Mouse (Mus musculus) CH12.LX (cell line): ENCODE measurements at regions not wholly inside any gene's neighbourhood (a gene's known extent, or its start where the extent isn't known, plus 50 kb on each side); places are given as distances from the start of the nearest gene placed in this dataset.

Source experiments
- CHD2 ChIP-seq: IDR thresholded peaks from 2 replicates; pipeline ENCODE4 v1.6.1; 2011; ENCODE audit warnings: low read length, improper control_type of control experiment
- CTCF ChIP-seq, 2 experiments: IDR thresholded peaks in 1 of 2; conservative IDR thresholded peaks in 1 of 2; 2 replicates each; pipeline ENCODE4 v1.5.1; 2011 to 2012; ENCODE audit warnings: low read depth in 2 of 2, low read length in 2 of 2, improper control_type of control experiment in 1 of 2, inconsistent platforms in 1 of 2, mild to moderate bottlenecking in 1 of 2, moderate library complexity in 1 of 2
- E2F4 ChIP-seq: IDR thresholded peaks from 2 replicates; pipeline ENCODE4 v1.6.1; 2011; ENCODE audit warnings: low read depth, low read length, improper control_type of control experiment; ENCODE audit not compliant: insufficient replicate concordance
- MAFK ChIP-seq: IDR thresholded peaks from 2 replicates; pipeline ENCODE4 v1.6.1; 2011; ENCODE audit warnings: low read length, improper control_type of control experiment; ENCODE audit not compliant: insufficient replicate concordance
- NRF1 ChIP-seq: IDR thresholded peaks from 2 replicates; pipeline ENCODE4 v1.6.1; 2014; ENCODE audit warnings: low read depth, mild to moderate bottlenecking, inconsistent platforms, low read length, improper control_type of control experiment, moderate library complexity
- POLR2A ChIP-seq: IDR thresholded peaks from 2 replicates; pipeline ENCODE4 v1.6.1; 2011; ENCODE audit warnings: low read depth, mild to moderate bottlenecking, improper control_type of control experiment, low read length
- SMC3 ChIP-seq: IDR thresholded peaks from 2 replicates; pipeline ENCODE4 v1.6.1; 2011; ENCODE audit warnings: low read depth, low read length, improper control_type of control experiment
- ZNF384 ChIP-seq: IDR thresholded peaks from 2 replicates; pipeline ENCODE4 v1.6.1; 2012; ENCODE audit warnings: low read depth, low read length, improper control_type of control experiment, inconsistent platforms

DNA sequence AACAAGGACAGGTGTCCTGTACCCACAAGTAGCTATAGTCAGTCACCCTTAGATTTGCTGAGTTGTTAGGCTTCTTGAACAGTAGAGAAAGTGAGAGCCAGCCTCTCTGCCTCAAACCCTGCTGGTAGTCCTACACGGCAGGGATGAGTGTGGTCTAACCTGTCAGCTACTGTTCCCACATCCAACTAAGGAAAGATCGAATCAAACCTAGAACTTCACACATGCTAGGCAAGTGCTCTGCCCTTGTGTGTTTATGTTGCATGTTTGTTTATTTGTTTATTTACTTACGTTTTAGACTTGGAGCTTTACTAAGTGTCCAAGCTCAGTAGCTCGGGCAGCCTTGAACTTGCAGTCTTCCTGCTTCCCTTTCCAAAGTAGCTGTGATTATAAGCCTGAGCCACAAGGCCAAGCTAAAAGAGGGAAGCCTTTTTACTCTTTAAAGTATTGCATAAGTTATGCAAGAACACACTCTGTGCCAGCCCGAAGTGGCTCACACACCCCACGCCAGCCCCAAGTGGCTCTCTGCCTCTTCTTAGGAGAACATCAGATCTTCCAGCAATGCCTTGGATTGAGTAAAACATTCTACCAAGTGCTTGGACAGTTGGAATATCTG is 146.1 kb upstream of the Zmiz1 start:
- TF ChIP-seq CTCF (conservative IDR thresholded peaks at IDR 0.05 in 1 of 2, IDR thresholded peaks at IDR 0.05 in 1 of 2; ENCODE audit: low read depth in 2 of 2, low read length in 2 of 2), result no peak
- no peak for TF ChIP-seq POLR2A
- no peak for TF ChIP-seq ZNF384
- no peak for TF ChIP-seq CHD2
- no peak for TF ChIP-seq E2F4
- TF ChIP-seq SMC3, result no peak
- TF ChIP-seq NRF1, result no peak
- TF ChIP-seq MAFK, result no peak
